ENCODE assay signal across 10 mouse cellular contexts in the genomic region with DNA sequence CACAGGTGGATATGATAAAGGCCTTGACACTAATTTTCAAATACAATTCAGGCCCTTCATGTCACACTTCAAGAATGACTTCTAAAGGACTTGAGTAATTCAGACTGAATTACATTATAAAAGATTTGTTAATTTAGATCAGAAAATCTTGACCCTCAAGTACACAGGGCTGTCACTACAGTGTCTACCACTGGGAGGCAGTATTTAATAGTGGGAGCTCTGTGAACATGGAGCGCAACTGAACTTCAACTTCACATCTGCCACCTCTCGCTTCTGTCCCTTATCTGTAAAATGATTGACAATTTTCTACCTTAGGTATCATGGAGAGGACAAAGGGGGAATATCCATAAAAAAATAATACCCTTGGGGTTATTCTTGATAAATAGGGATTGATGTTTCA. TPM values are rescaled to one million over a fixed set of nuclear protein-coding genes. Genes with fewer than 3 reads are reported as not detected.
DNase-seq lines count a peak whose midpoint lies in the region; ATAC-seq lines count a peak whose summit lies in the region.
"Had no signal": no experiment of that assay in that cellular context is flagged by ENCODE, and none has a peak within 500 bp of the region (broad histone marks: within the 10 kb centered on the region; RNA-seq: fewer than 3 reads in every experiment).

No protein-coding gene starts in this region.

- peak; percentile 62; the same call in 1 of the 2 replicates for ATAC-seq in forebrain, embryonic 16.5 days
- no peak for ATAC-seq in neural tube, embryonic 11.5 days (ENCODE audit: insufficient read depth, low FRiP score, low TSS enrichment)
- ATAC-seq in hindbrain, embryonic 16.5 days = peak; percentile 37; the same call in 1 of the 2 replicates
- ATAC-seq in erythroblast, adult 5-6 weeks (replicated peaks; ENCODE audit: low FRiP score, poor library complexity, severe bottlenecking) = no peak

- H3K4me2 ChIP-seq in forebrain, embryonic 16.5 days (ENCODE audit: low read length) = no peak overlapping the region
- no peak overlapping the region for H3K4me2 ChIP-seq in neural tube, embryonic 11.5 days (ENCODE audit: low read depth)
- no peak overlapping the region for H3K4me2 ChIP-seq in hindbrain, embryonic 16.5 days (ENCODE audit: low read length)
- H3K4me2 ChIP-seq: stomach, embryonic 15.5 days had no signal

- H3K4me1 ChIP-seq in forebrain, embryonic 16.5 days (replicated peaks; ENCODE audit: control insufficient read depth, insufficient read depth, low read length) = no peaks in the 10 kb centered on the region
- H3K4me1 ChIP-seq in forebrain, embryonic 10.5 days = peaks cover 15% of the 10 kb centered on the region
- no peaks in the 10 kb centered on the region for H3K4me1 ChIP-seq in neural tube, embryonic 11.5 days (ENCODE audit: control insufficient read depth, insufficient read depth, low read length)
- no peaks in the 10 kb centered on the region for H3K4me1 ChIP-seq in hindbrain, embryonic 16.5 days (ENCODE audit: control insufficient read depth, insufficient read depth, low read depth, low read length)

- no peak overlapping the region for H3K27ac ChIP-seq in forebrain, embryonic 16.5 days (ENCODE audit: low read length)
- no peak overlapping the region for H3K27ac ChIP-seq in forebrain, embryonic 10.5 days
- no peak overlapping the region for H3K27ac ChIP-seq in neural tube, embryonic 11.5 days (ENCODE audit: low read depth, low read length)
- no peak overlapping the region for H3K27ac ChIP-seq in hindbrain, embryonic 16.5 days (ENCODE audit: low read depth, low read length)
- H3K27ac ChIP-seq: macrophage; stomach, embryonic 15.5 days had no signal

- WGBS in forebrain, embryonic 16.5 days = 17% methylated on average over 2 of the region's 2 CpGs
- 47% methylated on average over 2 of the region's 2 CpGs for WGBS in forebrain, embryonic 10.5 days
- 44% methylated on average over 2 of the region's 2 CpGs for WGBS in neural tube, embryonic 11.5 days
- 19% methylated on average over 2 of the region's 2 CpGs for WGBS in hindbrain, embryonic 16.5 days

- DNase-seq in forebrain, embryonic 10.5 days (ENCODE audit: extremely low spot score, low spot score) = no peak
- DNase-seq in neural tube, embryonic 11.5 days (ENCODE audit: low spot score) = peak; percentile 54
- DNase-seq in neural tube, embryonic 10.5 days (ENCODE audit: extremely low spot score, low spot score) = no peak
- peak; percentile 40 for DNase-seq in c-Kit-positive CD71-positive TER-119-positive erythroid progenitor cells, embryonic 14.5 days (ENCODE audit: low spot score)
- DNase-seq in lung, postnatal 10 days = peak; percentile 78

- no peak overlapping the region for H3K4me3 ChIP-seq in forebrain, embryonic 16.5 days (replicated peaks; ENCODE audit: low read length)
- H3K4me3 ChIP-seq in forebrain, embryonic 10.5 days = no peak overlapping the region
- H3K4me3 ChIP-seq in neural tube, embryonic 11.5 days (ENCODE audit: low read depth, low read length) = no peak overlapping the region
- H3K4me3 ChIP-seq in hindbrain, embryonic 16.5 days (ENCODE audit: low read length) = no peak overlapping the region
- H3K4me3 ChIP-seq: stomach, embryonic 15.5 days had no signal

- no peaks in the 10 kb centered on the region for H3K36me3 ChIP-seq in forebrain, embryonic 16.5 days (ENCODE audit: control insufficient read depth, insufficient read depth)
- H3K36me3 ChIP-seq in forebrain, embryonic 10.5 days (replicated peaks) = peaks cover 11% of the 10 kb centered on the region
- no peaks in the 10 kb centered on the region for H3K36me3 ChIP-seq in neural tube, embryonic 11.5 days (ENCODE audit: control insufficient read depth, insufficient read depth, low read length)
- H3K36me3 ChIP-seq in hindbrain, embryonic 16.5 days (ENCODE audit: control insufficient read depth, insufficient read depth, low read length) = no peaks in the 10 kb centered on the region
- H3K36me3 ChIP-seq: stomach, embryonic 15.5 days had no signal

- no peaks in the 10 kb centered on the region for H3K9me3 ChIP-seq in forebrain, embryonic 16.5 days (ENCODE audit: control insufficient read depth, low read length)
- no peaks in the 10 kb centered on the region for H3K9me3 ChIP-seq in forebrain, embryonic 10.5 days
- H3K9me3 ChIP-seq in neural tube, embryonic 11.5 days (ENCODE audit: control insufficient read depth, low read length) = no peaks in the 10 kb centered on the region
- no peaks in the 10 kb centered on the region for H3K9me3 ChIP-seq in hindbrain, embryonic 16.5 days (ENCODE audit: control insufficient read depth, low read length)
- H3K9me3 ChIP-seq: stomach, embryonic 15.5 days had no signal

- no peaks in the 10 kb centered on the region for H3K27me3 ChIP-seq in forebrain, embryonic 16.5 days (replicated peaks; ENCODE audit: control insufficient read depth, insufficient read depth, low read length)
- no peaks in the 10 kb centered on the region for H3K27me3 ChIP-seq in forebrain, embryonic 10.5 days (ENCODE audit: poor library complexity, severe bottlenecking)
- no peaks in the 10 kb centered on the region for H3K27me3 ChIP-seq in neural tube, embryonic 11.5 days (ENCODE audit: control insufficient read depth, insufficient read depth, low read length)
- no peaks in the 10 kb centered on the region for H3K27me3 ChIP-seq in hindbrain, embryonic 16.5 days (replicated peaks; ENCODE audit: control insufficient read depth, insufficient read depth, low read length)
- H3K27me3 ChIP-seq: stomach, embryonic 15.5 days had no signal

- H3K9ac ChIP-seq in forebrain, embryonic 16.5 days (replicated peaks; ENCODE audit: low read depth, low read length) = no peak overlapping the region
- no peak overlapping the region for H3K9ac ChIP-seq in neural tube, embryonic 11.5 days (ENCODE audit: low read length)
- H3K9ac ChIP-seq in hindbrain, embryonic 16.5 days (ENCODE audit: low read depth, low read length) = no peak overlapping the region
- H3K9ac ChIP-seq: stomach, embryonic 15.5 days had no signal

RNA-seq across cellular contexts. Expression of a gene that starts 8.7 kb away (rescaled TPM):
- 10.5 and 10.7 TPM in 2 replicates for polyA plus RNA-seq in forebrain, embryonic 16.5 days (2015; fragmentation: Nextera tagmentation; extraction: Ambion mirVana)
- 20.9 and 21.6 TPM in 2 replicates for polyA plus RNA-seq in forebrain, embryonic 10.5 days (2016; fragmentation: Nextera tagmentation; extraction: Ambion mirVana)
- polyA plus RNA-seq in neural tube, embryonic 11.5 days (2014; fragmentation: Nextera tagmentation; extraction: Ambion mirVana) = 21.4 and 22.0 TPM in 2 replicates
- polyA plus RNA-seq in hindbrain, embryonic 16.5 days (2015; fragmentation: Nextera tagmentation; extraction: Ambion mirVana) = 6.3 and 8.1 TPM in 2 replicates
- 0.19 and 1.5 TPM in 2 replicates for total RNA-seq in erythroblast, adult 5-6 weeks (2015; ENCODE audit: low replicate concordance)
- total RNA-seq in erythroblast, adult 5-6 weeks (2017; ENCODE audit: low replicate concordance) = 0.26 and 0.70 TPM in 2 replicates

RNA-seq across cellular contexts. Expression of a gene that starts 10.9 kb away (rescaled TPM):
- 6.8 and 9.0 TPM in 2 replicates for polyA plus RNA-seq in forebrain, embryonic 16.5 days (2015; fragmentation: Nextera tagmentation; extraction: Ambion mirVana)
- 11.3 and 12.3 TPM in 2 replicates for polyA plus RNA-seq in forebrain, embryonic 10.5 days (2016; fragmentation: Nextera tagmentation; extraction: Ambion mirVana)
- polyA plus RNA-seq in neural tube, embryonic 11.5 days (2014; fragmentation: Nextera tagmentation; extraction: Ambion mirVana) = 20.7 and 21.5 TPM in 2 replicates
- polyA plus RNA-seq in hindbrain, embryonic 16.5 days (2015; fragmentation: Nextera tagmentation; extraction: Ambion mirVana) = 8.0 and 11.8 TPM in 2 replicates
- total RNA-seq in erythroblast, adult 5-6 weeks (2015; ENCODE audit: low replicate concordance) = not detected in 2 replicates
- not detected in 2 replicates for total RNA-seq in erythroblast, adult 5-6 weeks (2017; ENCODE audit: low replicate concordance)

RNA-seq across cellular contexts. Expression of a gene that starts 19.9 kb away (rescaled TPM):
- 148 and 168 TPM in 2 replicates for polyA plus RNA-seq in forebrain, embryonic 16.5 days (2015; fragmentation: Nextera tagmentation; extraction: Ambion mirVana)
- 58.7 and 62.1 TPM in 2 replicates for polyA plus RNA-seq in forebrain, embryonic 10.5 days (2016; fragmentation: Nextera tagmentation; extraction: Ambion mirVana)
- 59.2 and 66.7 TPM in 2 replicates for polyA plus RNA-seq in neural tube, embryonic 11.5 days (2014; fragmentation: Nextera tagmentation; extraction: Ambion mirVana)
- polyA plus RNA-seq in hindbrain, embryonic 16.5 days (2015; fragmentation: Nextera tagmentation; extraction: Ambion mirVana) = 109 and 114 TPM in 2 replicates
- not detected in 2 replicates for total RNA-seq in erythroblast, adult 5-6 weeks (2015; ENCODE audit: low replicate concordance)
- not detected in 2 replicates for total RNA-seq in erythroblast, adult 5-6 weeks (2017; ENCODE audit: low replicate concordance)
- polyA plus RNA-seq: macrophage had no signal

Comparison
In these comparisons a context has a peak if more than half of its experiments do, and no peak if none do; other contexts are left out.
1. DNase-seq: peak in neural tube, embryonic 11.5 days (single experiment), c-Kit-positive CD71-positive TER-119-positive erythroid progenitor cells, embryonic 14.5 days (single experiment) and lung, postnatal 10 days (single experiment); none in forebrain, embryonic 10.5 days (single experiment) and neural tube, embryonic 10.5 days (single experiment).
2. ATAC-seq: peak in forebrain, embryonic 16.5 days (single experiment) and hindbrain, embryonic 16.5 days (single experiment); none in neural tube, embryonic 11.5 days (single experiment) and erythroblast, adult 5-6 weeks (single experiment).